Mouse (Mus musculus): ENCODE results near the gene Krit1.
"Not testable (repeated sequence)": the region's sequence is repeated elsewhere in the genome, so short reads cannot be mapped to it uniquely, and the experiment has no call there.

Gene Krit1

DNA sequence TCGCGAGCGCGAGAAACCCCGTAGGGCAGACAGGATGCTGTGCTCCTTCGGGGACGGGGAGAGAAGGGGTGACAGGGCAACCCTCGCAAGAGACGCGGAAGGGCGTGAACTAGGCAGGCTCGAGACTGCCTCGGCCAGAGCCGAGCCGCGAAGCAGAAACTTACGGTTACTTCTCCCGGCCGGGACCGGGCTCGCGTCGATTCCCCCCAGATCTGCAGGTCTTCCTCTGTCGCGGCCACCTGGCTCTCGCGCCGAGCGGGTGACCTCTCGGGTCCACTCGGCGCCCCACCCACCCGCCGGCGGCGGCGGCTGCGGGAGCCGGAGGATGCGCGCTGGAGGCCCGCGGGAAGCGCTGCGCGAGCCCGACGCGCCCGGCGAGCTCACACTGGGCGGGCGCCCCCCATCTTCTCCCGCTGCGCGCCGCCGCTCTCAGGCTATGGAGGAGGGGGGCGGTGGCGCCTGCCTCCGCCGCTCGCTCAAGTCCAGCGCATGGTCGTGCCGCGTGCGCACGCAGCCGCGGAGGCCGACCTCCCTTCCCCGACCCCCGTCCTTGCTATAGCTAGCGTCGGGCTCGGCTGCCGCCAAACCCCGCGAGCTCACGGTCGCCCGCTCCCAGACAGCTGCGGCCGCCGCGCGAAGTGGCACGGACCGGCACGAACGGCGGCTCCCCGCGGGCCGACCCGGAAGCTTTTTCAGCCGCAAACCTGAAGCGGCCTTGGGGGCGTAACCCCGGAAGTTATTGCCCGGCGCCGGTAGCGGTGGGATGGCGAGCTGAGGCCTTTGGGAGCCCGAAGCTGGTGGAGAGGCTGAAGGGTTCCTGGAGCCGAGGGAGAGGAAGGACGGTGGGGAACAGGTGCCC, at the start of gene Krit1, which contains the start of gene Ankib1:
Gene Krit1 (plus strand): TSS at position 752 of the 859 bp plus-strand sequence.
Gene Ankib1 (minus strand): TSS at position 493 of the 859 bp plus-strand sequence.
- DNase-seq (ENCODE audit: low read depth), result peak; percentile 93

DNA sequence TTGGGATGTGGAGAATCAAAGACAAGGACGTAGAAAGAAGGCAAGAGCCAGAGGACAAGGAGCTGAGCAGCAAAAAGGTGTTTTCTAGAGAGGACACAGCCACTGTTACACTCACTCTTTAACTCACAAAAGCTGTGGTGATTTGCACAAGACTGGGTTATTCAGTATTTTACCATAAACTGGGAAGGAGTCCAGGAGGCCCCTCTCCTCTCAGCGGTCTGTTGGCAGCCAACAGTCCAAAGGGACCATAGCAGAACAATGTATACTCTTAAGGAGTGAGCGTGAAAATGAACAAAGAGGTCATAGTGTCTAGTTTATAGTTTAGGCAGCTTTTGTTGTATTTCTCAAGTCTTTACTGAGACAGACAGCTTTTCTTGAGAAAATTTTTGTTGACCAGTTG, 31.5 kb upstream of the Krit1 start:
- no peak for DNase-seq (ENCODE audit: low read depth)

DNA sequence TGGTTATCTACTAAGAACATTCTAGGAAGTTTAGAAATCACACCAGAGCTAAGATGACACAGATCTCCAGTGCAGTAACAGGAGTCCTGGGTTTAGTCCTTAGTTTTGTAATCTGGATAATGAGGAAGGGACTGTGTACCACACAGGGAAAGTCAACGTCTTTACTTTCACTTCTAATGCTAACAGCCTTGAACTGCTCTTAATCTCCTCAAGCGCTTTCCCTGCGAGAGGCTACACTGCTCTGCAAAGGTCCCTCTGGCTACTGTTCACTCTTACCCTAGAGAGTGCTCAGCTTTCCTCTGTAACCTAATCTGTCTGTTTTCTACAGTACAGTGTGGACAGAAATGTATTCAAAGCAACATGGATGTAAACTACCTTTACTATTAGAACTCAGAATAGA, 31.0 kb upstream of the Krit1 start:
- DNase-seq (ENCODE audit: low read depth), result no peak

DNA sequence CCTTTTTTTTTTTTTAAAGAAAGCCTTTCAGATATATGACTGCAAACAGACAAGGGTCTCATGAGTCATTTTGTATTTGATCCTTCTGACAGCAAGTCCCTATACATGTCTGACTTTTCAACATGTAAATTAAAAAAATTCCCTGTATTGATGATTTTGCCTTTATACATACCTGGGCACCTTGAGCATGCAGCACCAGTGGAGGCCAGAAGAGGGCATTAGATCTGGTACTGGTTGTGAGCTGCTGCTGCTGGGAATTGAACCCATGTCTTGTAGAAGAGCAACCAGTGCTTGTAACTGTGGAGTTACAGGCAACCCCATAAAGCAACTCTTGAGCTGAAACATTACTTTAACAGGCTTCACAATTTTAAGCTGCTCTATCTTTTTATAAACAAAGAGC, 20.3 kb upstream of the Krit1 start:
- DNase-seq (ENCODE audit: low read depth), result peak; percentile 58

DNA sequence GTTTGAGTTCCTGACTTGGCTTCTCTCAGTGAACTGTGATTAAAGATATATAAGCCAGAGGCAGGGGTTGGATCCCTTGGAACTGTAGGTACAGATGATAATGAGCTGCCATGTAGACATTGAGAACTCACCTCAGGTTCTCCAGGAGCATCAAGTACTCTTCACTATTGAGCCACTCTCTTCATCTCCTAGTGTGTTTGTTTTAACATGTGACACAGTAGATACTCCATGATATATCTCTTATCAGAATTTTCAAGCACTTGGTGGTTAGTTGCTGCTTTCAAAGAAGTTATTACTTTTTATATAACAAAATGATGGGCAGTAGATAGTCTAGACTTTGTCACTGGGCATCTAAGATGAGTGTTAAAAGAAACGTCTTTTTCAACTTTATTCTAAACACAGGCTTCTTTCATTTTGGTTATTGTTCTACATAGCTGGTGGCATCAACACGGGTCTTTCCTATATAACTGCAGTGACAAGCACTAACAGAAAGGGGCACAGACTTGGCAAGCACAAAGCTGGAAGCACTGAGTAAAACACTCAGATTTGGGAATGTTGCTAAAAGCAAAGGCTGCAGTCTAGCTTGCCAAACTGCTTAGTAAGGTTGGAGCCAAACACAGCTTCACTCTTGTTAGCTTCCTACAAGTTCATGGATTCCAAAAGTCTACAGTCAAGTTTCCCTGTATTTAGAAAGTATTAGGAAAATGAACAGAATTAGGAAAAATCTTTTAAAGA, 18.9 kb upstream of the Krit1 start:
- no peak for DNase-seq (ENCODE audit: low read depth)

DNA sequence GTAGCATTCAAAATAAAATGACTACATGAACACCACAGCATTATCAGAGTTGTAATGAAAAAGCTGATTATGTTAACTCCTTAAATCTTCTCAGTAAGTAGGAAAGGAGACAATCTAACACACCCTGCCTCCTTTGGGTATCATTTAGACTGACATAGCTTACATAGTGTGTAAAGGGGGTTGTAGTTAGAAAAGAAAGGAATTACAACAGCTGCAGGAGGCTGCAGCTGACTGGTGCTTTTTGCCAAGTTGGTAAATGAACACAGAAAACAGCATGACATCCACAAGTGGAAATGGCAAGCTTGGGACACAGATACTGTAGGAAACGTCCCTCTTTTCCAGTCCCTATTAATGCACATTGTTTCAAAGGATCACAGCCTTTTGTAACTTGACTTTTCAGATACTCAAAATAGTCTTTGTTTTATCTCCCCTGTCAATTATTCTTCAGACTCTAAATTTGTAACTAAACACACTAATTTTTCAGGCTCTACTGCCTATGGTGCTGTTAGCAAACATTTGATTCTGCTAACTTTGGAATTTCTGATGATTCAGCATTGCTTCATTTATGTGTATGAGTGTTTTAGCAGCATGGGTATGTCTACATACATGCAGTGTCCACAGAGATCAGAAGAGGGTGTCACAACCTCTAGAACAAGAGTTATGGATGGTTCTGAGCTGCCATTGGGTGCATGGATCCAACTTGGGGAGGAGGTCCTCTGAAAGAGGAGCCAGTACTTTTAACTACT, 18.1 kb upstream of the Krit1 start:
- DNase-seq (ENCODE audit: low read depth), result no peak

- DNase-seq (ENCODE audit: low read depth), result no peak
Observed at GRCm38 (mm10) chr5:3787548-3787947, 15.4 kb upstream of the Krit1 start.

DNA sequence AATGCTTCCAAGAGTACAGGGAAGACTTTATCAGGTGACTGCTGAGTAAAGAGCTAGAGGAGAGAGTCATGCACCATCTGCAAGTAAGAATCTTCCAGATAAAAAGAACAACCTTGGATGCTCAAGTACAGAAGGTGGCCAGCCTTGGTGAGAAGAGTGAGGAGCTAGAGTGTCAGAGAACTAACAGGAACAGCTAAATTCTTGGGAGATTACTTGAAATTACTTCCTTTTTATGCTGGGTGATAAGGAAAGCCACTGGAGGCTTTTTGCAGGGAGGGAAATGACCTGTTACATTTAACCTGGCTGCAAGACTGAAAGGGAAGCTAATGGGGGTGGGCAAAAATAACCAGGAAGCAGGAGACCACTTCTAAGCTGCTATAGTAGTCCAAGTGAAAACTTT, 11.9 kb upstream of the Krit1 start:
- no peak for DNase-seq (ENCODE audit: low read depth)

GRCm38 (mm10) chr5:3797101-3797500, 5.9 kb upstream of the Krit1 start:
- DNase-seq (ENCODE audit: low read depth), result not testable (repeated sequence)

DNA sequence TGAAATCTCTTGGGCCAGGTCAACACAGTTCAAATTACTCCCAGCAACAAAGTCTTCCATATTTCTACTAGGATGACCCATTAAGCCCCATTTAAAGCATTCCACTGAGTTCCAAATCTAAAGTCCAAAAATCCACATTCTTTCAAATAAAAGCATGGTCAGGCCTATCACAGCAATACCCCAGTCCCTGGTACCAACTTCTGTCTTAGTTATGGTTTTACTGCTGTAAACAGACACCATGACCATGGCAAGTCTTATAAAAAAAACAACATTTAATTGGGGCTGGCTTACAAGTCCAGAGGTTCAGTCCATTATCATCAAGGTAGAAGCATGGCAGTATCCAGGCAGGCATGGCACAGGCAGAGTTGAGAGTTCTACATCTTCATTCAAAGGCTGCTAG, 4.3 kb upstream of the Krit1 start:
- not testable (repeated sequence) for DNase-seq (ENCODE audit: low read depth)

DNA sequence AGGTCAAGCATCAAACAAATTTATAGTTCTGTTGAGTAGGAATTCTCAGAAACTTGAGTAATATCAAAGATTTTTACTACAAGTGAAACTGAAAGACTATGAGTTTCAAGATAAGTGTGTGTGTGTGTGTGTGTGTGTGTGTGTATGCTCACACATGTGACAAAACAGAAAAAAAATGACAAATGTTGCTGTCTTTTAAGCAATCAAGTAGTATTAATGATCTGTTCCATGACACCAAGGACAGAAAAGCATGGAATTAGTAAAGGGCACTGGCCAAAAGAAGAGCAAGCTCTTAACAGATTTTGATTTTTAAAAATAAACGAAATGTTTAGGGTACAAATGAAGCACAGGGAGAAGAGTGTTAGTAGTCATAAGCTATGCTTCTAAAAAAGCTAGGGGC, 2.9 kb upstream of the Krit1 start:
- DNase-seq (ENCODE audit: low read depth), result peak; percentile 59

DNA sequence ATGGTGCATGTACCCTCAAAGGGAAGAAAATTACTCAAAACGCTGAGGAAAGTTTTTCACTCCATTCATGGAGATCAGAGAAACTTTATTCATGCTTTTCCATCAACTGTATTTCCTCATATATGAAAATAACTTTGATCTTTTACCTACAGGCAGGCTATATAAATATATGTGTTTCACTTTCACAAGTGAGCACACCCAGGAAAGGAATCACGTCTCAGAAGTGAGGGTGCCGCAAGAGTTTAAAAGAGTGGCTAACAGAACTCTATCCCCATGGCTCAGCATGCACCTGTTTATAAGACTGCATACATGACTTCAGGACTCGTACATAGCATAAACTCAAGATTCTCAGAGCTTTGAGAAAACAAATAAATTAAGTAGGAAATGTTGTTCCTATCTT, 2.1 kb upstream of the Krit1 start:
- DNase-seq (ENCODE audit: low read depth), result peak; percentile 69

- DNase-seq (ENCODE audit: low read depth), result no peak
Observed at GRCm38 (mm10) chr5:3801672-3802432, 1.1 kb upstream of the Krit1 start.

GRCm38 (mm10) chr5:3803292-3804165, 545 bp downstream of the Krit1 start:
- peak; percentile 65 for DNase-seq (ENCODE audit: low read depth)

DNA sequence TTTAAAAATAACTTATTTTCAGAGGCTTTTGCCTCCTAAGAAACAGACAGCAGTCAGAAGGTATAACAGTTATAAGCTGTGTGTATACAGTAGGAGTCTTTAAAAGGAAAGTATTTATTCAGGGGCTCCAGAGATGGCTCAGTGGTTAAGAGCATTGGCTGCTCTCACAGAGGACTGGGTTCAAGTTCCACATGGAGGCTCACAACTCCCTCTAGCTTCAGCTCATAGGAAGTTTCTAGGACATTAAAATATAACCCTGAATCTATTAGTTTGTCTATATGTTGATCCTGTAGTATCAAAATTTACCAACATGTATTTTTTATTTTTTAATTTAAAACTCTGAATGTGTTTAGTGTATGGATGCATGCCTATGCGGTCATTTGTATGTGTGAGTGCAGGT, 5.5 kb downstream of the Krit1 start:
- peak; percentile 10 for DNase-seq (ENCODE audit: low read depth)

- no peak for DNase-seq (ENCODE audit: low read depth)
Observed at GRCm38 (mm10) chr5:3834107-3834506, 31.1 kb downstream of the Krit1 start.

GRCm38 (mm10) chr5:3845026-3845425, 42.0 kb downstream of the Krit1 start, which contains the start of gene Lrrd1:
TSS of gene Lrrd1 (plus strand) at chr5:3845173.
- DNase-seq (ENCODE audit: low read depth), result no peak

- DNase-seq (ENCODE audit: low read depth), result no peak
Observed at GRCm38 (mm10) chr5:3870161-3870560, 67.2 kb downstream of the Krit1 start.

GRCm38 (mm10) chr5:3872348-3872747, 69.4 kb downstream of the Krit1 start:
- DNase-seq (ENCODE audit: low read depth), result no peak

- DNase-seq (ENCODE audit: low read depth), result no peak
Observed at GRCm38 (mm10) chr5:3873485-3873884, 70.5 kb downstream of the Krit1 start.

GRCm38 (mm10) chr5:3886862-3887261, 83.9 kb downstream of the Krit1 start:
- DNase-seq (ENCODE audit: low read depth), result peak; percentile 75
